Mouse (Mus musculus) liver, adult 2 months (tissue): Measurements from ENCODE around the gene Ezh1. TPM values are rescaled to one million over a fixed set of nuclear protein-coding genes. Genes with fewer than 3 reads are reported as not detected.

Experiments
- DNase-seq: peaks from one replicate; pipeline ENCODE4 v3.0.0-alpha.2; 2011; ENCODE audit warnings: low read depth, low spot score; ENCODE audit errors: extremely low read depth
- H3K27ac ChIP-seq: fragments of 200-500 bp; replicated peaks from 2 replicates; pipeline ENCODE4 v1.5.1; 2012; ENCODE audit warnings: low read depth, mild to moderate bottlenecking, control low read depth, inconsistent platforms, low read length; ENCODE audit not compliant: insufficient read depth
- H3K27me3 ChIP-seq: fragments of 200-500 bp; 2 replicates; pipeline ENCODE4 v1.6.1; 2012; ENCODE audit warnings: mild to moderate bottlenecking, moderate library complexity, low read length, inconsistent platforms; ENCODE audit not compliant: control insufficient read depth, insufficient read depth
- H3K36me3 ChIP-seq: fragments of 200-500 bp; 2 replicates; pipeline ENCODE4 v1.6.1; 2012; ENCODE audit warnings: low read length, inconsistent platforms; ENCODE audit not compliant: control insufficient read depth, insufficient read depth
- H3K4me1 ChIP-seq: fragments of 200-500 bp; 2 replicates; pipeline ENCODE4 v1.6.1; 2011; ENCODE audit warnings: low read length; ENCODE audit not compliant: control insufficient read depth, insufficient read depth
- H3K4me3 ChIP-seq: fragments of 200-500 bp; 2 replicates; pipeline ENCODE4 v1.5.1; 2011; ENCODE audit warnings: low read depth, mild to moderate bottlenecking, control low read depth, low read length, moderate library complexity; ENCODE audit not compliant: insufficient read depth
- H3K79me2 ChIP-seq: fragments of 200-500 bp; 2 replicates; pipeline ENCODE4 v1.6.1; 2012; ENCODE audit warnings: inconsistent platforms, mild to moderate bottlenecking, low read length, moderate library complexity; ENCODE audit not compliant: control insufficient read depth, insufficient read depth
- H3K9ac ChIP-seq: fragments of 200-500 bp; 2 replicates; pipeline ENCODE4 v1.6.1; 2012; ENCODE audit warnings: low read depth, mild to moderate bottlenecking, control low read depth, inconsistent platforms, low read length
- CTCF ChIP-seq: fragments of 200-500 bp; IDR thresholded peaks from 2 replicates; pipeline ENCODE4 v1.5.1; 2011; ENCODE audit warnings: low read depth, low read length, control low read depth
- POLR2A ChIP-seq: fragments of 200-500 bp; IDR thresholded peaks from 2 replicates; pipeline ENCODE4 v1.6.1; 2011; ENCODE audit warnings: low read length, control low read depth; ENCODE audit not compliant: insufficient read depth; ENCODE audit errors: extremely low read depth
- WGBS: fragments of 180-500 bp; shearing (Covaris S2); methylation state at CpG from one replicate; pipeline ENCODE4 v1.1.7; 2018; 5-methylcytosine and 5-hydroxymethylcytosine counted together
- polyA plus RNA-seq: library from polyadenylated mRNA; depleted of rRNA; stranded (reverse); fragments of >200 nt; gene quantifications from 2 replicates; pipeline ENCODE4 v1.2.3, GENCODE M21; 2012
- total RNA-seq: library from RNA; depleted of rRNA; stranded (reverse); fragments of >200 nt; gene quantifications from 2 replicates; pipeline ENCODE4 v1.2.3, GENCODE M21; 2014

Gene Ezh1
- total and polyA plus RNA-seq, 2 experiments = 9.2 to 10.5 TPM

GRCm38 (mm10) chr11:101185441-101185840 is 40.8 kb downstream of the Ezh1 start:
- H3K4me1 ChIP-seq = peaks cover 3% of the 10 kb centered on the region; the same call in 1 of the 2 replicates
- TF ChIP-seq CTCF = no peak
- TF ChIP-seq POLR2A = no peak

GRCm38 (mm10) chr11:101184984-101185383 is 41.3 kb downstream of the Ezh1 start:
- 93% methylated on average over 12 of the region's 12 CpGs for WGBS
- TF ChIP-seq POLR2A (no peak), CTCF (no peak)
- H3K27ac ChIP-seq = no peak overlapping the region
- no peaks in the 10 kb centered on the region for H3K79me2 ChIP-seq
- peaks cover 3% of the 10 kb centered on the region; the same call in 1 of the 2 replicates for H3K4me1 ChIP-seq
- H3K4me3 ChIP-seq = no peak overlapping the region
- H3K9ac ChIP-seq = no peak overlapping the region
- DNase-seq = no peak
- H3K36me3 ChIP-seq = no peaks in the 10 kb centered on the region
- no peaks in the 10 kb centered on the region for H3K27me3 ChIP-seq

More at GRCm38 (mm10) chr11:101185441-101185840, 40.8 kb downstream of the Ezh1 start:
- Histone ChIP-seq H3K9ac (no peak overlapping the region), H3K27ac (no peak overlapping the region), H3K36me3 (no peaks in the 10 kb centered on the region), H3K79me2 (no peaks in the 10 kb centered on the region), H3K27me3 (no peaks in the 10 kb centered on the region), H3K4me3 (no peak overlapping the region)
- 92% methylated on average over 4 of the region's 4 CpGs for WGBS
- no peak for DNase-seq

- no peak overlapping the region for H3K4me3 ChIP-seq
- no peaks in the 10 kb centered on the region for H3K36me3 ChIP-seq
- H3K79me2 ChIP-seq = no peaks in the 10 kb centered on the region
- H3K27ac ChIP-seq = no peak overlapping the region
- 87% methylated on average over 14 of the region's 14 CpGs for WGBS
- no peaks in the 10 kb centered on the region for H3K27me3 ChIP-seq
- H3K4me1 ChIP-seq = peaks cover 3% of the 10 kb centered on the region; the same call in 1 of the 2 replicates
- H3K9ac ChIP-seq = no peak overlapping the region
- DNase-seq = no peak
- no peak for TF ChIP-seq CTCF
- no peak for TF ChIP-seq POLR2A
Observed at GRCm38 (mm10) chr11:101182771-101183517, 43.3 kb downstream of the Ezh1 start.

- no peak for DNase-seq
- H3K27me3 ChIP-seq = no peaks in the 10 kb centered on the region
- H3K27ac ChIP-seq = no peak overlapping the region
- no peak for TF ChIP-seq POLR2A
- no peak for TF ChIP-seq CTCF
- WGBS = 96% methylated on average over 11 of the region's 11 CpGs
- H3K4me1 ChIP-seq = peaks cover 3% of the 10 kb centered on the region; the same call in 1 of the 2 replicates
- H3K79me2 ChIP-seq = no peaks in the 10 kb centered on the region
- no peak overlapping the region for H3K4me3 ChIP-seq
- no peaks in the 10 kb centered on the region for H3K36me3 ChIP-seq
- H3K9ac ChIP-seq = no peak overlapping the region
Observed at GRCm38 (mm10) chr11:101181961-101182360, 44.3 kb downstream of the Ezh1 start.

- TF ChIP-seq POLR2A (no peak), CTCF (peak; percentile 84)
- WGBS = 34% methylated on average over 10 of the region's 10 CpGs
- H3K79me2 ChIP-seq = no peaks in the 10 kb centered on the region
- H3K27ac ChIP-seq = no peak overlapping the region
- DNase-seq = no peak
- H3K4me1 ChIP-seq = peaks cover 3% of the 10 kb centered on the region; the same call in 1 of the 2 replicates
- no peaks in the 10 kb centered on the region for H3K36me3 ChIP-seq
- H3K9ac ChIP-seq = no peak overlapping the region
- H3K27me3 ChIP-seq = no peaks in the 10 kb centered on the region
- H3K4me3 ChIP-seq = no peak overlapping the region
Observed at GRCm38 (mm10) chr11:101180846-101181740, 45.2 kb downstream of the Ezh1 start.

GRCm38 (mm10) chr11:101180261-101180660 is 46.0 kb downstream of the Ezh1 start:
- Histone ChIP-seq H3K9ac (no peak overlapping the region), H3K79me2 (no peaks in the 10 kb centered on the region), H3K27ac (no peak overlapping the region), H3K27me3 (no peaks in the 10 kb centered on the region), H3K4me3 (no peak overlapping the region), H3K36me3 (no peaks in the 10 kb centered on the region), H3K4me1 (peaks cover 3% of the 10 kb centered on the region; the same call in 1 of the 2 replicates)
- TF ChIP-seq CTCF (no peak), POLR2A (no peak)
- WGBS = 62% methylated on average over 17 of the region's 17 CpGs
- DNase-seq = no peak
